25 mouse cellular contexts compared by ENCODE assay signal in the genomic region with DNA sequence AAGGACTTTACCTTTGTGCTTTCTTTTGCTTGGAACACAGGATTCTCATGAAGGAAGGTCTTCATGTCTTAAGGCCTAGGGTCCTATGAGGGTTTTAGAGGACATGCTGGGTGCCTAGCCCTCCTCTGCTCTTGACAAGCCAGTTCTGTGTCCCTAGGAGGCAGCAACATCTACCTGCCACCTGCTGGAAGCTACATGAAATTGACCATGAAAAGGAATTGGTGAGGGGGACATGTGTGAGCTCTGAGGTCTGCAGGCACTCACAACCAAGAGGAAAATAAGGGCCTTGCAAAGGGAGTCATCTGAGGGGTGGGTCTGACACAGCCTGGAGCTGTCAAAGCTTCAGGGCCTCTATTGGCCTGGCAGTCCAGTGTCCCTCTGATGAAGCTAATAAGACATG. TPM values are rescaled to one million over a fixed set of nuclear protein-coding genes. Genes with fewer than 3 reads are reported as not detected.
DNase-seq lines count a peak whose midpoint lies in the region; ATAC-seq and TF ChIP-seq lines count a peak whose summit lies in the region.
"Had no signal": no experiment of that assay in that cellular context is flagged by ENCODE, and none has a peak within 500 bp of the region (broad histone marks: within the 10 kb centered on the region; RNA-seq: fewer than 3 reads in every experiment).

No protein-coding gene starts in this region.

- peak; percentile 83 for DNase-seq in heart, adult 11 months
- DNase-seq in heart, postnatal 36 days = no peak
- DNase-seq in midbrain, postnatal 0 days (ENCODE audit: low spot score) = no peak
- DNase-seq: cerebellum, adult 2 months; cerebellum, postnatal 36 days; heart, adult 18-20 months; kidney, adult 9 months; liver; lung, adult 2 months; lung, postnatal 36 days had no signal

- TF ChIP-seq CTCF in intestine, postnatal 0 days (IDR thresholded peaks at IDR 0.05; ENCODE audit: low read depth) = peak; percentile 36; the same call in 1 of the 2 replicates
- peak; percentile 46 for TF ChIP-seq CTCF in midbrain, postnatal 0 days (IDR thresholded peaks at IDR 0.05)

- intact Hi-C loops in heart, postnatal 36 days (cut with DNase I) = no loop called here

- H3K4me2 ChIP-seq in intestine, postnatal 0 days (replicated peaks; ENCODE audit: low read depth) = no peak overlapping the region
- H3K4me2 ChIP-seq in intestine, embryonic 16.5 days (ENCODE audit: low read depth, low read length) = no peak overlapping the region
- H3K4me2 ChIP-seq in midbrain, postnatal 0 days (ENCODE audit: low read depth, low read length, poor library complexity, severe bottlenecking) = no peak overlapping the region
- no peak overlapping the region for H3K4me2 ChIP-seq in midbrain, embryonic 16.5 days (ENCODE audit: low read length)
- H3K4me2 ChIP-seq: stomach, embryonic 15.5 days had no signal

- H3K4me1 ChIP-seq in intestine, postnatal 0 days (replicated peaks; ENCODE audit: control insufficient read depth, insufficient read depth, low read length) = no peaks in the 10 kb centered on the region
- H3K4me1 ChIP-seq in intestine, embryonic 16.5 days (ENCODE audit: control insufficient read depth, insufficient read depth, low read length) = no peaks in the 10 kb centered on the region
- no peaks in the 10 kb centered on the region for H3K4me1 ChIP-seq in midbrain, postnatal 0 days (ENCODE audit: insufficient read depth, low read length)
- no peaks in the 10 kb centered on the region for H3K4me1 ChIP-seq in midbrain, embryonic 16.5 days (ENCODE audit: control insufficient read depth, insufficient read depth, low read length)
- H3K4me1 ChIP-seq: stomach, embryonic 15.5 days had no signal

- no peaks in the 10 kb centered on the region for H3K27me3 ChIP-seq in intestine, postnatal 0 days (replicated peaks; ENCODE audit: control insufficient read depth, insufficient read depth, low read length)
- H3K27me3 ChIP-seq in intestine, embryonic 16.5 days (replicated peaks; ENCODE audit: control insufficient read depth, insufficient read depth, low read length) = no peaks in the 10 kb centered on the region
- 0 out of 2 replicates have a peak, but pooled peaks cover 2% of the 10 kb centered on the region for H3K27me3 ChIP-seq in midbrain, postnatal 0 days (ENCODE audit: insufficient read depth, low read length)
- H3K27me3 ChIP-seq in midbrain, embryonic 16.5 days (ENCODE audit: control insufficient read depth, insufficient read depth, low read depth, low read length) = no peaks in the 10 kb centered on the region
- H3K27me3 ChIP-seq: stomach, embryonic 15.5 days had no signal

- no peak overlapping the region for H3K4me3 ChIP-seq in intestine, postnatal 0 days (ENCODE audit: low read depth, low read length)
- H3K4me3 ChIP-seq in intestine, embryonic 16.5 days (ENCODE audit: low read length) = no peak overlapping the region
- H3K4me3 ChIP-seq in midbrain, postnatal 0 days (ENCODE audit: low read depth, low read length) = no peak overlapping the region
- no peak overlapping the region for H3K4me3 ChIP-seq in midbrain, embryonic 16.5 days (ENCODE audit: low read depth, low read length)
- H3K4me3 ChIP-seq: hindbrain, embryonic 10.5 days; stomach, embryonic 15.5 days had no signal

- no peaks in the 10 kb centered on the region for H3K9me3 ChIP-seq in intestine, postnatal 0 days (ENCODE audit: control insufficient read depth)
- H3K9me3 ChIP-seq in intestine, embryonic 16.5 days (ENCODE audit: control insufficient read depth, low read length) = no peaks in the 10 kb centered on the region
- no peaks in the 10 kb centered on the region for H3K9me3 ChIP-seq in midbrain, postnatal 0 days (ENCODE audit: low read length)
- H3K9me3 ChIP-seq in midbrain, embryonic 16.5 days (replicated peaks; ENCODE audit: control insufficient read depth, low read length, poor library complexity, severe bottlenecking) = no peaks in the 10 kb centered on the region
- H3K9me3 ChIP-seq: hindbrain, embryonic 10.5 days; stomach, embryonic 15.5 days had no signal

- H3K27ac ChIP-seq in intestine, postnatal 0 days (ENCODE audit: low read depth, low read length) = no peak overlapping the region
- no peak overlapping the region for H3K27ac ChIP-seq in intestine, embryonic 16.5 days (ENCODE audit: low read length)
- no peak overlapping the region for H3K27ac ChIP-seq in midbrain, postnatal 0 days (ENCODE audit: low read depth, low read length)
- H3K27ac ChIP-seq in midbrain, embryonic 16.5 days (ENCODE audit: low read length) = no peak overlapping the region
- H3K27ac ChIP-seq: hindbrain, embryonic 10.5 days; stomach, embryonic 15.5 days had no signal

- H3K9ac ChIP-seq in intestine, postnatal 0 days (ENCODE audit: low read depth, low read length) = no peak overlapping the region
- H3K9ac ChIP-seq in intestine, embryonic 16.5 days (ENCODE audit: low read depth, low read length) = no peak overlapping the region
- no peak overlapping the region for H3K9ac ChIP-seq in midbrain, postnatal 0 days (replicated peaks; ENCODE audit: low read length, poor library complexity, severe bottlenecking)
- no peak overlapping the region for H3K9ac ChIP-seq in midbrain, embryonic 16.5 days (ENCODE audit: low read depth, low read length)
- H3K9ac ChIP-seq: stomach, embryonic 15.5 days had no signal

- ATAC-seq in intestine, postnatal 0 days = no peak
- no peak for ATAC-seq in intestine, embryonic 16.5 days
- no peak for ATAC-seq in midbrain, postnatal 0 days (ENCODE audit: low FRiP score)
- ATAC-seq in midbrain, embryonic 16.5 days = no peak
- no peak for ATAC-seq in frontal cortex, adult (ENCODE audit: low TSS enrichment)
- ATAC-seq: CD4-positive, CD25-positive, alpha-beta regulatory T cell, adult 4 months had no signal

- no peaks in the 10 kb centered on the region for H3K36me3 ChIP-seq in intestine, postnatal 0 days (ENCODE audit: control insufficient read depth, insufficient read depth)
- no peaks in the 10 kb centered on the region for H3K36me3 ChIP-seq in intestine, embryonic 16.5 days (ENCODE audit: control insufficient read depth, insufficient read depth, low read length)
- H3K36me3 ChIP-seq in midbrain, postnatal 0 days (ENCODE audit: insufficient read depth, low read length) = no peaks in the 10 kb centered on the region
- H3K36me3 ChIP-seq in midbrain, embryonic 16.5 days (ENCODE audit: control insufficient read depth, insufficient read depth, low read length) = no peaks in the 10 kb centered on the region
- H3K36me3 ChIP-seq: hindbrain, embryonic 10.5 days; stomach, embryonic 15.5 days had no signal

RNA-seq across cellular contexts. Expression of a gene that starts 1.5 kb away (rescaled TPM):
- not detected for total RNA-seq in heart, postnatal 36 days (2021)
- not detected in 2 replicates for polyA plus RNA-seq in intestine, postnatal 0 days (2015; fragmentation: Nextera tagmentation; extraction: Ambion mirVana)
- polyA plus RNA-seq in intestine, embryonic 16.5 days (2015; fragmentation: Nextera tagmentation; extraction: Ambion mirVana) = not detected in 2 replicates
- not detected in 2 replicates for total RNA-seq in midbrain, postnatal 0 days (2014; rRNA removed)
- polyA plus RNA-seq in midbrain, postnatal 0 days (2015; fragmentation: Nextera tagmentation; extraction: Ambion mirVana) = not detected in 2 replicates
- polyA plus RNA-seq in midbrain, embryonic 16.5 days (2015; fragmentation: Nextera tagmentation; extraction: Ambion mirVana) = not detected in 2 replicates
- total RNA-seq: adrenal gland, adult 18-20 months; adrenal gland, postnatal 4 days; gastrocnemius, adult 8-10 months; heart, adult 18-20 months; layer of hippocampus, postnatal 25 days; left cerebral cortex, postnatal 14 days; MEL had no signal
- polyA plus RNA-seq: CD4-positive, CD25-positive, alpha-beta regulatory T cell, adult 4 months; cerebellum, adult 2 months; forebrain, embryonic 11.5 days; hindbrain, embryonic 10.5 days; large intestine, adult 2 months; lung, adult 2 months; stomach, embryonic 15.5 days had no signal

RNA-seq across cellular contexts. Expression of a gene that starts 7.9 kb away (rescaled TPM):
- total RNA-seq in heart, postnatal 36 days (2021) = not detected
- polyA plus RNA-seq in intestine, postnatal 0 days (2015; fragmentation: Nextera tagmentation; extraction: Ambion mirVana) = not detected in 2 replicates
- polyA plus RNA-seq in intestine, embryonic 16.5 days (2015; fragmentation: Nextera tagmentation; extraction: Ambion mirVana) = not detected in 2 replicates
- not detected in 2 replicates for total RNA-seq in midbrain, postnatal 0 days (2014; rRNA removed)
- not detected in 2 replicates for polyA plus RNA-seq in midbrain, postnatal 0 days (2015; fragmentation: Nextera tagmentation; extraction: Ambion mirVana)
- not detected in 2 replicates for polyA plus RNA-seq in midbrain, embryonic 16.5 days (2015; fragmentation: Nextera tagmentation; extraction: Ambion mirVana)
- total RNA-seq: adrenal gland, adult 18-20 months; adrenal gland, postnatal 4 days; gastrocnemius, adult 8-10 months; heart, adult 18-20 months; layer of hippocampus, postnatal 25 days; left cerebral cortex, postnatal 14 days; MEL had no signal
- polyA plus RNA-seq: CD4-positive, CD25-positive, alpha-beta regulatory T cell, adult 4 months; cerebellum, adult 2 months; forebrain, embryonic 11.5 days; hindbrain, embryonic 10.5 days; large intestine, adult 2 months; lung, adult 2 months; stomach, embryonic 15.5 days had no signal

RNA-seq across cellular contexts. Expression of a gene that starts 21.3 kb away (rescaled TPM):
- total RNA-seq in heart, postnatal 36 days (2021) = not detected
- not detected in 2 replicates for polyA plus RNA-seq in intestine, postnatal 0 days (2015; fragmentation: Nextera tagmentation; extraction: Ambion mirVana)
- polyA plus RNA-seq in intestine, embryonic 16.5 days (2015; fragmentation: Nextera tagmentation; extraction: Ambion mirVana) = not detected in 2 replicates
- total RNA-seq in midbrain, postnatal 0 days (2014; rRNA removed) = not detected in 2 replicates
- not detected in 2 replicates for polyA plus RNA-seq in midbrain, postnatal 0 days (2015; fragmentation: Nextera tagmentation; extraction: Ambion mirVana)
- not detected in 2 replicates for polyA plus RNA-seq in midbrain, embryonic 16.5 days (2015; fragmentation: Nextera tagmentation; extraction: Ambion mirVana)
- total RNA-seq: adrenal gland, adult 18-20 months; adrenal gland, postnatal 4 days; gastrocnemius, adult 8-10 months; heart, adult 18-20 months; layer of hippocampus, postnatal 25 days; left cerebral cortex, postnatal 14 days; MEL had no signal
- polyA plus RNA-seq: CD4-positive, CD25-positive, alpha-beta regulatory T cell, adult 4 months; cerebellum, adult 2 months; forebrain, embryonic 11.5 days; hindbrain, embryonic 10.5 days; large intestine, adult 2 months; lung, adult 2 months; stomach, embryonic 15.5 days had no signal

RNA-seq across cellular contexts. Expression of a gene that starts 37.3 kb away (rescaled TPM):
- total RNA-seq in heart, postnatal 36 days (2021) = not detected
- not detected in 2 replicates for polyA plus RNA-seq in intestine, postnatal 0 days (2015; fragmentation: Nextera tagmentation; extraction: Ambion mirVana)
- not detected in 2 replicates for polyA plus RNA-seq in intestine, embryonic 16.5 days (2015; fragmentation: Nextera tagmentation; extraction: Ambion mirVana)
- not detected in 2 replicates for total RNA-seq in midbrain, postnatal 0 days (2014; rRNA removed)
- not detected in 2 replicates for polyA plus RNA-seq in midbrain, postnatal 0 days (2015; fragmentation: Nextera tagmentation; extraction: Ambion mirVana)
- not detected in 2 replicates for polyA plus RNA-seq in midbrain, embryonic 16.5 days (2015; fragmentation: Nextera tagmentation; extraction: Ambion mirVana)
- total RNA-seq: adrenal gland, adult 18-20 months; adrenal gland, postnatal 4 days; gastrocnemius, adult 8-10 months; heart, adult 18-20 months; layer of hippocampus, postnatal 25 days; left cerebral cortex, postnatal 14 days; MEL had no signal
- polyA plus RNA-seq: CD4-positive, CD25-positive, alpha-beta regulatory T cell, adult 4 months; cerebellum, adult 2 months; forebrain, embryonic 11.5 days; hindbrain, embryonic 10.5 days; large intestine, adult 2 months; lung, adult 2 months; stomach, embryonic 15.5 days had no signal

RNA-seq across cellular contexts. Expression of a gene that starts 54.5 kb away (rescaled TPM):
- total RNA-seq in heart, postnatal 36 days (2021) = not detected
- polyA plus RNA-seq in intestine, postnatal 0 days (2015; fragmentation: Nextera tagmentation; extraction: Ambion mirVana) = not detected in 2 replicates
- not detected in 2 replicates for polyA plus RNA-seq in intestine, embryonic 16.5 days (2015; fragmentation: Nextera tagmentation; extraction: Ambion mirVana)
- not detected in 2 replicates for total RNA-seq in midbrain, postnatal 0 days (2014; rRNA removed)
- not detected in 2 replicates for polyA plus RNA-seq in midbrain, postnatal 0 days (2015; fragmentation: Nextera tagmentation; extraction: Ambion mirVana)
- polyA plus RNA-seq in midbrain, embryonic 16.5 days (2015; fragmentation: Nextera tagmentation; extraction: Ambion mirVana) = not detected in 2 replicates
- total RNA-seq: adrenal gland, adult 18-20 months; adrenal gland, postnatal 4 days; gastrocnemius, adult 8-10 months; heart, adult 18-20 months; layer of hippocampus, postnatal 25 days; left cerebral cortex, postnatal 14 days; MEL had no signal
- polyA plus RNA-seq: CD4-positive, CD25-positive, alpha-beta regulatory T cell, adult 4 months; cerebellum, adult 2 months; forebrain, embryonic 11.5 days; hindbrain, embryonic 10.5 days; large intestine, adult 2 months; lung, adult 2 months; stomach, embryonic 15.5 days had no signal
